Mouse (Mus musculus): ENCODE results near the gene Crhbp.

Gene Crhbp

GRCm38 (mm10) chr13:95444824-95445223, at the start of gene Crhbp:
TSS of gene Crhbp (minus strand) at chr13:95444924.
- no peak for DNase-seq (ENCODE audit: inconsistent ontology term)

- no peak for DNase-seq (ENCODE audit: inconsistent ontology term)
Observed at GRCm38 (mm10) chr13:95493296-95493695, 48.6 kb upstream of the Crhbp start.

- no peak for DNase-seq (ENCODE audit: inconsistent ontology term)
Observed at GRCm38 (mm10) chr13:95491327-95491726, 46.6 kb upstream of the Crhbp start.

GRCm38 (mm10) chr13:95484664-95485063, 39.9 kb upstream of the Crhbp start:
- peak; percentile 77 for DNase-seq (ENCODE audit: inconsistent ontology term)

DNA sequence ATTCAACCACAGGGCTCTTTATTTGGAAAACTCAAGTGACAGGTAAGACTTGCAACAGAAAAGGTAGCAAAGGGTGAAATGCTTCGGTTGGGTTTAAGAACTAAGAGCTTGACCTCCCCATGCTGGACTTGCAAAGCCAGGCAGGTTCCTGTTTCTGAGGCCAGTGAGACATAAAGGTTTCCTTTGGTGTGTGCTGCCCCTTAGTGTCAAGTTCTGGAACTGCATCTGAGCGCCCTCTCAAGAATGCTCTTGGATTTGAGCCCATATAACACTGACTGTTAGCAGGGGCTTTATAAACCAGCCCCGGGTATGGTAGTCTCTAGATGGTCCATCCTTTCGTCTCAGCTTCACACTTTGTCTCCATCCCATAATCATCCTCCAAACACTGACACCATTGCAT, 36.7 kb upstream of the Crhbp start:
- peak; percentile 51 for DNase-seq (ENCODE audit: inconsistent ontology term)

- DNase-seq (ENCODE audit: inconsistent ontology term) = no peak
Observed at GRCm38 (mm10) chr13:95478671-95479413, 34.1 kb upstream of the Crhbp start, which contains the start of gene S100z. TSS of gene S100z (minus strand) at chr13:95478721.

DNA sequence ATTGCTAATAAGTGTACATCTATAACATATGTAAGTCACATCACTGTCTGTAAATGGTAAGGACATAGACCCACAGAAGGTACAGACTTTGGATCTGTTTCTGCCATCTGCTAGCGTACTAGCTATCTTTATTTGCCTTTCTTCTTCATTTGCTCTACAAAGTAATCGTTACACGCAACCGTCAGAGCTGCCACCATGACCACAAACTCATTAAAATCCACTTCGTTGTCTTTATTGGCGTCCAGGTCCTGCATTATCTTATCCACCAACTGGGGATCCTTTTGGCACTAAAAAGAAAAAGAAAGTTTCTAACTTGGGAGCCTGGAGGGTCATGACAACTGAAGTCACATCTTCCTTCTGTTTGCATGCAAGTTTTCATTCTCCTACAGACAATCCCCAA, 32.4 kb upstream of the Crhbp start:
- no peak for DNase-seq (ENCODE audit: inconsistent ontology term)

- DNase-seq (ENCODE audit: inconsistent ontology term) = no peak
Observed at GRCm38 (mm10) chr13:95475124-95475523, 30.4 kb upstream of the Crhbp start.

DNA sequence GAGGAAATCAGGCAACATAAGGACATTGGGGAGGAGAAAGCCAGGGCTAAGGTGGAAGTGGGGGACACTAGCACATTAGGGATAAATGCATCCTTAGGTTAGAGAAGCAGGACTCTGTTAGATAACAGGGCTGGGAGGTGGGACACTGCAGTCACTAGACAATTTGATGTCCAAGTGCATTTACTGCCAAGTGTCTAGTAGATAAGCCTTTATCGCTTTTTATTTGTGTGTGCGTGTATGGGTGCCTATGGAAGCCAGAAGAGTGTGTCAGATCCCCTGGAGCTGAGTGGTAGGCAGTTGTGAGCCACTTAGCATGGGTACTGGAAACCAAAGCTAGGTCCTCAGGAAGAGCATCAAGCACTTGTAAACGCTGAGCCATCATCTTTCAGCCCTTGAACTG, 29.6 kb upstream of the Crhbp start:
- DNase-seq (ENCODE audit: inconsistent ontology term) = no peak

GRCm38 (mm10) chr13:95470970-95471369, 26.2 kb upstream of the Crhbp start:
- peak; percentile 21 for DNase-seq (ENCODE audit: inconsistent ontology term)

GRCm38 (mm10) chr13:95451529-95451928, 6.8 kb upstream of the Crhbp start:
- peak; percentile 19 for DNase-seq (ENCODE audit: inconsistent ontology term)

DNA sequence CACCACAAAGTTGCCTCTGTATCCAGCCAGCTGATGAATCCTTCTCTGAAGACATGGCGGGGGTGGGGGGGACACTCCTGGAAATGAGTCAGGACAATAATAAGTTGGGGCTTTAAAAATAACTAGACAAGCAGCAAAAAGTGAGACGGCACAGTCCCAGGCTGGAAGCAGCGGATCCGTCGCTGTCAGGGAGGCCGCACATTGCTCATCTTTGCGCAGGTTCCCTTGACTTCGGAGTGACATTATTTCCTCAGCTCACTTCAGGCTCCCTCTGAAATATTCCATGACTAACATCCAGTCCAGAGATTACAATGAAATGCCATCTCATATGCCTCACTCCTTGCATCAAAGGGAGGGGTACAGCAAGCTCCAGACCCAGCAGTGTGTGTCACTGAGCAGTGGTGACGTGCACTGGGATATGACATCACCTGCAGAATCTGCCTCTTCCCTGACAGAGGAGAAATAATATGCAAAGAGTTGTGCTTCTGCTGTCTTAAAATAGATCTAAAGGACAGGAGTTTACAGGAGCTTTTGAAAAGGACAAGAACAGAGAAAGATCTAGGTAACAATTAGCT, 6.0 kb upstream of the Crhbp start:
- peak; percentile 51 for DNase-seq (ENCODE audit: inconsistent ontology term)

DNA sequence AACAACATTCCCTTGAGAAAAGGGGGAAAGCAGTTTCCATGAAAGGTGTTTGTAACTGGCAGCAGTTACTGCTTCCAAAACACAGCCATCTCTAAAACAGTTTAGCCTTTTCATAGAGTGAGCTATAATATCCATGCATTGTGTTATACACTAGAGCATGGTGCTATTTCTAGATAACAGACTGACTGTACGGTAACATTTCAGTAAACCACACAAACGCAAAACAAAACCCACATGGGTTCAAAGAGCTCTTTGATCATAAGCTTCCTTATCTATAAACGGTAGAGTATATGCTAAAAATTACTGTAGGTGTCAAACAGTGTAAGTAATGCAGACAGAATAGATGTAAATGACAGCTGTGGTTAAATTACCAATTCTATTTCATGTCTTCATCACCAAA, 5.0 kb upstream of the Crhbp start:
- no peak for DNase-seq (ENCODE audit: inconsistent ontology term)

DNA sequence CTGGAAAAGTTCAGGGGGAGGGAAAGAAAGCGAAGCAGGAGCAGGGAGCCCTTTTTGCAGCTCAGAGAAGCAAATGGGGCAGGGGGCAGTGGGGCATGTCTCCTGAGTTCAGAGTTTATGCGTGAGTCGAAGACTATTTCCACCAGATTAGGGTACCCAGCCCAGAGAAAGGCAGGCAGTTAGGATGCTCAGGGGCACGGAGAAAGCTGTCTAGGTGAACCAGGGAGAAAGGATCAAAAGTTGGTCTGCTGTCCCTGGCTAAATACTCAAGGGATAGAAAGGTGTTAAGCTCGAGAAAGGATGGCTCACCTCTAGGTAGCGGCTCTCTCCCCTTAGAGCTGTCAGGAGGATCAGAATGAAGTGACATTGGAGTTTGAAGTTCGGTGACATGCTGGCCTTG, 433 bp downstream of the Crhbp start:
- DNase-seq (ENCODE audit: inconsistent ontology term) = no peak

DNA sequence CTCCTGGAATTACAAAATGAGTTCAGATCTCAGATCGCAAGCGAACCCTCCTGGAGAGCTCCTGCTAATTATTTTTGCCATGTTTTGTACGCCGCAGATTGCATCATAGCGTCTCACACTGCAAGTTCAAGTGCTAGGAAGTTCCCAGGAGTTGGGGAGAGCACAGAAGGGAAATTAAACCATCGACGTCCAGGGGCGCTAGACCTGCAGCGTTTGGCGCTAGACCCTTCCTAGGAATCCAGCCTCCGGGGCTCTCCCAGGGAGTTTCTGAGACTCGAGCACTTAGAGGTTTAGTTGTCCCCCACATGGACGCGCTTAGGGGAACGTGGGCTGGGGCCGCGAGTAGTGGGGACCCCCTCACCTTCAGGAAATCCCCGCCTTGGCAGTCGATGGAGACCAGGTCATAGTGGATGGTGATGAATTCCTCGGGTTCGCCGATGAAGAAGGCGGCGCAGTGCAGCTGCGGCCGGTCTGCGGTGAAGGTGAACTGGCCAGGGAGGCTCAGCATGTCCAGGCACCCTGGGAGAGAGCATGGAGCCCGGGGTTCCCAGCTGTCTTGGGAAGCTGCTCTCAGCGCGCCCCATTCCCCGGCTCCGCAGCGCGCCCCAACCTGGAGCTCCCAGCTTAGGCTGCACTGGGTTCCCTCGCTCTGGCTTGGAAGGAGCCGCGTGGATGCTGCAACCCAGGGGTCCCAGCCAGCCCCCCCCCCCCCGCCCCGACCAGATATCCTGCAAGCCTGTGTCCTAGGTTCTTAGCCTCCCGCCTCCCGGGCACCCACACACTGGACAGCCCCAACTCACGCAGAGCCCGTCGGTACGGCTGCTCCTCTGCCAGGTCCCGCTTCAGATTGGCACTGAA, 1.1 kb downstream of the Crhbp start:
- peak; percentile 68 for DNase-seq (ENCODE audit: inconsistent ontology term)

GRCm38 (mm10) chr13:95442901-95443300, 1.8 kb downstream of the Crhbp start:
- DNase-seq (ENCODE audit: inconsistent ontology term) = no peak

DNA sequence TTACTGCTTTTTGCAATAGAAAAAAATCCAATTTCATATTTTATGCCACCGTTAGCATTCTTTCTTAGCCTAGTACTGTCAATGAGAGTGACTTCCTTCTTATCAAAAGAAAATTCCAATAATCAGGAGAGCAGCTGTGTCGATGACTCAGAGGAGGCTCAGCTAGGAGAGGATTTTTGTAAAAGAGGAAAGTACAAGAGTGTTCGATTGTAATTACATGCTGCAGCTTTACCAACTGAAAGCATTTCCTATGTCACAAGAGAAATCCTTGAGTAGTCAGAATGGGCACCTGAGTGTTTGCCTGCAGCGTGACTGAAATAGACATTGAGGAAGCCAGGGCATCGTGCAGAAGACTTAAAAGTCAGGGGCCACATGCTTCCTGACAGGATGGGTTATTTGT, 5.2 kb downstream of the Crhbp start:
- no peak for DNase-seq (ENCODE audit: inconsistent ontology term)

GRCm38 (mm10) chr13:95431760-95432159, 13.0 kb downstream of the Crhbp start:
- no peak for DNase-seq (ENCODE audit: inconsistent ontology term)

DNA sequence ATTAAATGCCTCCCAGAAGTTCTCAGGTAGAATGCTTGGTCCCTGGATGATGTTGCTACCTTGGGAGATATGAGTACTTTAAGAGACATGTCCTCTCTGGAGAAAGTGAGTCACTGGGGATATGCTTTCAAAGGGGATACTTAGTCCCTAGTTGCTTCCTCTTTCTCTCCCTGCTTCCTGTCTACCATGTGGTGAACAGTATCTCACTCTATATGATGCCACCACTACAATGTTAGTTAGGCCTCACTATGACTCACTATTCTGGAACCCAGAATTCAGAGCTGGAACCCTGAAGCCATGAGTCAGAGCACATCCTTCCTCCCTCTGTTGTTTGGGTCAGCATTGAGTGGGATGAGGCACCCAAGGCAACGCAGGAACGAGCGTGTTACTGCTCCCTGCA, 17.2 kb downstream of the Crhbp start:
- peak; percentile 51 for DNase-seq (ENCODE audit: inconsistent ontology term)

GRCm38 (mm10) chr13:95426421-95426820, 18.3 kb downstream of the Crhbp start:
- no peak for DNase-seq (ENCODE audit: inconsistent ontology term)

- no peak for DNase-seq (ENCODE audit: inconsistent ontology term)
Observed at GRCm38 (mm10) chr13:95425484-95425883, 19.2 kb downstream of the Crhbp start.

DNA sequence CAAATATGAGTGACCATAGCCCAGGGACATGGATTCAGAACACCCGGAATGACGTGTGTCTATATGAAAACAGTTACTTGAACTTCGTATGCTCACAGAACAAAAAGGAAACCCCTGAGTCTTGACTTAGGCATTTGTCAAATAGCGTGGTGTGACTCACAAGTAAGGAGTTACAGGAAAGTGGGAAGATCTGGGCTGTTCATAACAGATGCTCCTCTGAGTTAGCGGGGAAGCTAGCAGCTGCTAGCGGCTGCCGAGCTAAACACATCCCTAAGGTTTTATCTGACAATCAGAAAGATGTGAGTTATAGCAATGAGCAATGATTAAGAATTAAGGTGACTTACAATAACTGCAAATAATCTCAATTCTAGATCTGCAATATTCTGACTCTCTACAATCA, 19.8 kb downstream of the Crhbp start:
- no peak for DNase-seq (ENCODE audit: inconsistent ontology term)

All from Muller cell, postnatal 12 days (primary cell).